Mouse (Mus musculus) liver, postnatal 0 days (tissue): Measurements from ENCODE around the gene Skp1a. TPM values are rescaled to one million over a fixed set of nuclear protein-coding genes. Genes with fewer than 3 reads are reported as not detected.

Source experiments
- ATAC-seq: fragments of 200-750 bp; cut with Nextera tagmentation; 2 replicates; pipeline ENCODE4 v1.8.0; 2017; ENCODE audit warnings: mild to moderate bottlenecking, moderate library complexity
- DNase-seq: peaks from one replicate; pipeline ENCODE4 v3.0.0-alpha.2; 2016
- H3K27ac ChIP-seq: fragments of 300-500 bp; sonication (generic); 2 replicates; pipeline ENCODE4 v1.5.1; 2014; ENCODE audit warnings: antibody characterized with exemption, moderate library complexity, mild to moderate bottlenecking, low read depth
- H3K27me3 ChIP-seq: fragments of 300-500 bp; sonication (generic); 2 replicates; pipeline ENCODE4 v1.6.1; 2014; ENCODE audit warnings: low read length, control low read depth, mixed read lengths; ENCODE audit not compliant: insufficient read depth
- H3K36me3 ChIP-seq: fragments of 300-500 bp; sonication (generic); replicated peaks from 2 replicates; pipeline ENCODE4 v1.6.1; 2014; ENCODE audit warnings: mild to moderate bottlenecking, control low read depth, low read length, moderate library complexity, mixed read lengths; ENCODE audit not compliant: insufficient read depth
- H3K4me1 ChIP-seq: fragments of 300-500 bp; sonication (generic); 2 replicates; pipeline ENCODE4 v1.6.1; 2014; ENCODE audit warnings: antibody characterized with exemption, mild to moderate bottlenecking, control low read depth; ENCODE audit not compliant: insufficient read depth
- H3K4me2 ChIP-seq: fragments of 300-500 bp; sonication (generic); 2 replicates; pipeline ENCODE4 v1.6.1; 2014; ENCODE audit warnings: low read depth, mild to moderate bottlenecking, low read length, moderate library complexity, mixed read lengths
- H3K4me3 ChIP-seq: fragments of 300-500 bp; sonication (generic); 2 replicates; pipeline ENCODE4 v1.5.1; 2014; ENCODE audit warnings: low read depth, low read length
- H3K9ac ChIP-seq: fragments of 300-500 bp; sonication (generic); replicated peaks from 2 replicates; pipeline ENCODE4 v1.6.1; 2014; ENCODE audit warnings: mild to moderate bottlenecking, moderate library complexity
- H3K9me3 ChIP-seq: fragments of 300-500 bp; sonication (generic); 2 replicates; pipeline ENCODE4 v1.6.1; 2016; ENCODE audit warnings: mild to moderate bottlenecking, control low read depth, low read length, mixed read lengths
- CTCF ChIP-seq: sonication (generic); IDR thresholded peaks from 2 replicates; pipeline ENCODE4 v1.5.1; 2016; ENCODE audit warnings: antibody characterized with exemption, low read depth
- EP300 ChIP-seq: IDR thresholded peaks from 2 replicates; pipeline ENCODE4 v1.6.1; 2016; ENCODE audit warnings: antibody characterized with exemption, low read depth, mild to moderate bottlenecking
- WGBS: fragments of 180-500 bp; shearing (Covaris S2); extraction: QIAGEN DNeasy Blood & Tissue Kit; methylation state at CpG from one replicate; pipeline ENCODE4 v1.1.7; 2014; ENCODE audit not compliant: insufficient replicate concordance; 5-methylcytosine and 5-hydroxymethylcytosine counted together
- polyA plus RNA-seq: library from polyadenylated mRNA; unstranded; fragments of >200 nt; fragmentation: Nextera tagmentation; extraction: Ambion mirVana; gene quantifications from 2 replicates; pipeline ENCODE4 v1.2.1, GENCODE M21; 2015

Gene Skp1a
- polyA plus RNA-seq, 1 experiment from 2014 or later, result 289 TPM

DNA sequence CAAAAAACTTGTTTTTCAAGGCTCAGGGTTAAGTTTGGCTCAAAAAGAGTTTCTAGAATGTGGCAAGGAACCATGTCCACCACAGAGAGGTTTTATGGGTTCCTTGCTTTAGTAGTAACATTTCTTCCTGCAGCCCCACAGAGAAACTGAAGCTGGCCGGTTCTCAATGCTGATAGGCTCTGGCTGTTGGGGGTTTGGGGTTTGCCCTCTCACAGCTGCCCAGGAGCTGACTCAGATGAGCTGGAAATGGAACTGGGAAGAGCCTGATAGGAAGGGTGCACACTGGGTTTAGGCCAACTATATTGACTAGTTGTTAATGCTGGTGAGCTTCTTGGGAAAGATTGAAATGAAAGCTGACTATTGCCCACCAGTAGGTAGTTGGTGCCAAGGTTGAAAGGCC lies 20.9 kb downstream of the Skp1a start:
- WGBS, result 58% methylated on average over 1 of the region's 1 CpGs
- Histone ChIP-seq H3K4me3 (no peak overlapping the region), H3K27ac (no peak overlapping the region)

DNA sequence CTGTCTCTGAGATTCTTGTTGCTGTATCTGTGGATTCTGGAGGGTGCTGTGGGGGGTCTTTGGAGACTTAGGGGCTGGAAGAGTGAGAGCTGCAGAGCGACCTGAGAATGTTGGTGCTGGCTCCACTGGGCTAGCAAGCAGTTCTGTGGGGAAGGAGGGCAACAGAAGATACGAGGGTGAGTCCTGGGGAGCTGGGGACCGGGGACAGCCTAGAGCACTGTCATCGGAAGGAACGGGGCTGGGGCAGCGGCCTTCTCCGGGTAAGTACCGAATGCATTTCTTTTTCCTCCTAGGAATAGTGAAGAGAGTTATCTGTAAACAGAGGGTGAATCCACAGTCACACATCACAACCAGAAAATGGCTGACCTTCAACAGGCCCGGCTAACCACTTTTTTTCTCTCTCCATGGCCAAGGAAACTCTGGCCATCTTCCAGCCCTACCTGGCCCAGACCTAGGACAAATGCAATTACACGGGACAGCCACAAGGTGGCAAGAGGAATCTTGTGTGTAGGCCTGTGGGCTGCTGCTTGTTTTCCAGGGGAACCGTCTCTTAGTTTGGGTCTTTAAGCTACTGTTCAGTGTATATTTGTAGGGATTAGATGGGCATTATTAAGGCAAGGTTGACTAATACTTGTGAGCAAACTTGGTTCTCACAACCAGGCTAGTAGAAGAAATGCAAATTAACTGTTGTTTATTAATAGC lies 22.0 kb downstream of the Skp1a start:
- 71% methylated on average over 11 of the region's 11 CpGs for WGBS
- peak; percentile 92 for TF ChIP-seq CTCF
- TF ChIP-seq EP300, result no peak
- Histone ChIP-seq H3K9ac (no peak overlapping the region), H3K9me3 (no peaks in the 10 kb centered on the region), H3K27me3 (no peaks in the 10 kb centered on the region), H3K36me3 (peaks cover 4% of the 10 kb centered on the region; the same call in 1 of the 2 replicates), H3K4me1 (peaks cover 5% of the 10 kb centered on the region; the same call in 1 of the 2 replicates), H3K27ac (no peak overlapping the region), H3K4me2 (no peak overlapping the region), H3K4me3 (no peak overlapping the region)
- ATAC-seq, result peak; percentile 52; the same call in 1 of the 2 replicates
- DNase-seq, result peak; percentile 51

More for the DNA sequence above, 20.9 kb downstream of the Skp1a start:
- Histone ChIP-seq H3K4me2 (no peak overlapping the region), H3K36me3 (peaks cover 6% of the 10 kb centered on the region; the same call in 1 of the 2 replicates), H3K4me1 (peaks cover 4% of the 10 kb centered on the region; the same call in 1 of the 2 replicates), H3K9ac (no peak overlapping the region), H3K9me3 (no peaks in the 10 kb centered on the region), H3K27me3 (no peaks in the 10 kb centered on the region)
- DNase-seq, result no peak
- no peak for ATAC-seq
- TF ChIP-seq EP300, result no peak
- no peak for TF ChIP-seq CTCF

DNA sequence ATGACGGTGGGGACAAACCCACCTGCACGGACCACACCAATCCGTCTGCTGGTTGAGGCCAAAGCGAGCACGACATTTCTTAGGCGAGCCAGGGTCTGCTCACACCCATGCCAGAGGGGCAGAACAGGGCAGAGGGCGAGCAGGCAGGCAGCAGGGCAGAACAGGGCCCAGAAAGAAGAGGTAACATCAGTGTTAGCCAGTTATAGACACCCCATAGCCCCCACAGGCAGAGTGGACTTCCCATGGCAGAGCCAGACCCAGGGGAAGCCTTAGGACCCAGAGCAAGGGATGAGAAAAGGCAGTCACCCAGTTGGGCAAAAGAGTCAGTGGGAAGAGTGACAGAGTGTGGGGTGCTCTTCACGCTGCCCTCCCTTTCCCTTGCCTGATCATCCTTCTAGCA lies 23.3 kb downstream of the Skp1a start:
- Histone ChIP-seq H3K27ac (no peak overlapping the region), H3K27me3 (no peaks in the 10 kb centered on the region), H3K9ac (no peak overlapping the region), H3K4me1 (peaks cover 5% of the 10 kb centered on the region; the same call in 1 of the 2 replicates), H3K36me3 (no peaks in the 10 kb centered on the region), H3K4me2 (no peak overlapping the region), H3K9me3 (no peaks in the 10 kb centered on the region), H3K4me3 (no peak overlapping the region)
- ATAC-seq (no peak), DNase-seq (peak; percentile 11)
- TF ChIP-seq CTCF (no peak), EP300 (no peak)
- WGBS, result 74% methylated on average over 8 of the region's 8 CpGs

DNA sequence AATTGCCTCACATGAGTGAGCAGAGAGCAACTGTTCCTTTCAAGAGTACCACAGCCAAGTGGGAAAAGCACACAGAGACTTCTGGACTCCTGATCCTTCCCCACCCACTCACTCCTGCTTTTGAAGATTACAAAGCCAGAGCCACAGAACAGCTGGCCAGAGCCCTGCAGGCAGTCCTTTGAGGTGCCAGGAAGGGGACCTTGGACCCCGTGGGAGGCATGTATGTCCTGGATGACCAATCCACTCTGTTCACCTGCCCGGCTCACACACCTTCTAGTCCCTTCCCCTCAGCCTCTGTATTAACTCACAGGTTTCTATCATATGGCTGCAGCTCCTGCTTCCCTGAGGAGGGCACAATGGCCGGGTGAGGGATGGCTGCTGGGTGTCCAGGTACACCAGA lies 25.6 kb downstream of the Skp1a start:
- no peaks in the 10 kb centered on the region for H3K9me3 ChIP-seq
- DNase-seq (peak; percentile 22), ATAC-seq (peak; percentile 75)
- peaks cover 5% of the 10 kb centered on the region; the same call in 1 of the 2 replicates for H3K4me1 ChIP-seq
- WGBS, result 59% methylated on average over 3 of the region's 3 CpGs
- H3K4me2 ChIP-seq, result no peak overlapping the region
- no peak overlapping the region for H3K9ac ChIP-seq
- H3K36me3 ChIP-seq, result no peaks in the 10 kb centered on the region
- TF ChIP-seq EP300 (no peak), CTCF (no peak)
- no peaks in the 10 kb centered on the region for H3K27me3 ChIP-seq
- no peak overlapping the region for H3K27ac ChIP-seq
- no peak overlapping the region for H3K4me3 ChIP-seq

DNA sequence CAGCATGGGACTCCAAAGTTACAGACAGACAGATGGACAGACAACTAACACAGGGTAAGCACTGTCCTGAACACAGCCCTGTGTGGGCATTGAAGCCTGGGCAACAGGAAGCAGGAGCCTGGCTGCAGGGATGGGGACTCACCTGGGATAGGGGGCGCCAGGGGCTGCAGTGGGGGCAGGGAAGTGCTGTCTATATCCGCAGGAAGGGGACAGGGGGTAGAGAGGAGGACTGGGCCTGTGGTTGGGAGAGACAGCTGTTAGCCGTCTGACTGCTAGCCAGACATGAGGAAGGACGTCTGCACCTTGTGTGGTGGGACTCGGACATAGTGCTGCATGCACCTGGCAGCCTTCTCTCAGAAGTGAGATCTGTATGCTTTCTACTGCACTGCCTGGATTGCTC lies 26.9 kb downstream of the Skp1a start:
- H3K27me3 ChIP-seq, result no peaks in the 10 kb centered on the region

DNA sequence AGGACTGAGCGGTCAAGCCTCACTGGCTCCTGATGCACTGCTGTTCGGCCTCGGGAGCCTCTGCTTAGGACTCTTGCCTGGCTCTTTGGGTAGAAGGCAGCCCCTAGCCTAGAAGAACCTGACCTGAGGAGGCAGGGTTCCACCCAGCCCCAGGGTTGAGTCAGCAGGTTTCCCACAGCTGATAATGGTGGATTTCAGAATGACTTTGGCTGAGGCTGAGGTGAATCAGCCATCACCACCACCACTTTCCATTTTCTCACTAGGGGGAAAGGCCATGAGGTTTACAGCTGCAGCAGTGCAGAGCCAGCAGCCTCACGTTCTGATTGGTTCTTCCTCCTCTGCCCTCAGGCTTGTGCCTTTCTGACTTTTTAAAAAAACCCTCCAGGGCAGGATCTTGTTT lies 29.1 kb downstream of the Skp1a start:
- H3K36me3 ChIP-seq, result no peaks in the 10 kb centered on the region
- no peak for DNase-seq
- H3K9ac ChIP-seq, result no peak overlapping the region
- no peak overlapping the region for H3K4me3 ChIP-seq
- H3K4me2 ChIP-seq, result no peak overlapping the region
- TF ChIP-seq EP300 (no peak), CTCF (no peak)
- 72% methylated on average over 4 of the region's 4 CpGs for WGBS
- H3K27ac ChIP-seq, result no peak overlapping the region
- H3K27me3 ChIP-seq, result no peaks in the 10 kb centered on the region
- no peak for ATAC-seq
- H3K9me3 ChIP-seq, result no peaks in the 10 kb centered on the region
- 0 out of 2 replicates have a peak, but pooled peaks cover 3% of the 10 kb centered on the region for H3K4me1 ChIP-seq

More for the DNA sequence above, 26.9 kb downstream of the Skp1a start:
- TF ChIP-seq EP300, result no peak
- no peak for TF ChIP-seq CTCF
- ATAC-seq, result no peak
- WGBS, result 52% methylated on average over 5 of the region's 5 CpGs
- peak; percentile 13 for DNase-seq
- no peak overlapping the region for H3K27ac ChIP-seq
- H3K4me2 ChIP-seq, result no peak overlapping the region
- H3K4me1 ChIP-seq, result peaks cover 3% of the 10 kb centered on the region; the same call in 1 of the 2 replicates
- H3K9ac ChIP-seq, result no peak overlapping the region
- H3K4me3 ChIP-seq, result no peak overlapping the region
- no peaks in the 10 kb centered on the region for H3K36me3 ChIP-seq
- no peaks in the 10 kb centered on the region for H3K9me3 ChIP-seq
